Mouse (Mus musculus): Measurements from ENCODE around the gene Efnb3.

The Efnb3 gene

GRCm38 (mm10) chr11:69559851-69560765 lies at the start of gene Efnb3:
Efnb3 (minus strand) TSS chr11:69560205.
- peak; percentile 79 for DNase-seq (ENCODE audit: extremely low spot score, low spot score)

GRCm38 (mm10) chr11:69609416-69609815 lies 49.4 kb upstream of the Efnb3 start:
- DNase-seq (ENCODE audit: extremely low spot score, low spot score), result no peak

DNA sequence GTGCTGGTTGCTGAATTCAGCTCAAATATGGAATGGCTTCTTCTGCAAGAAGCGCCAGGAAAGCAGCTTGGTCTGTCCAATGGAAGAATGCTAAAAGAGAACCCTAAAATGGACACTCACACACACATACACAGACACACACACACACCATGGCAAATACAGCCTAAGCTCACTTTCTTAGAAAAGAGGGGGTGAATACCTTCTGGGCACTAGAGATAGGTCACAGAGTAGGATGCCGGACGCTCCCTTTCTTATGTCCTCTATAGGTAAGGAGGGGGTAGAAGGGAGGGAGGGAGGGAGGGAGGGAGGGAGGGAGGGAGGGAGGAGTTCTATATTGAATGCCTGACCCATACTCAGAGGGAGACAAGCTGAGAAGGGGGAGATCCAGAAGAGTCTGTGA lies 48.5 kb upstream of the Efnb3 start:
- DNase-seq (ENCODE audit: extremely low spot score, low spot score), result no peak

- DNase-seq (ENCODE audit: extremely low spot score, low spot score), result no peak
These were observed 46.8 kb upstream of the Efnb3 start for GRCm38 (mm10) chr11:69606832-69607231.

- DNase-seq (ENCODE audit: extremely low spot score, low spot score), result no peak
These were observed 46.4 kb upstream of the Efnb3 start for GRCm38 (mm10) chr11:69606491-69606795.

GRCm38 (mm10) chr11:69605726-69606490 lies 45.9 kb upstream of the Efnb3 start, which contains the start of gene Atp1b2:
Atp1b2 (minus strand) TSS chr11:69605942.
- peak; percentile 74 for DNase-seq (ENCODE audit: extremely low spot score, low spot score)

- peak; percentile 51 for DNase-seq (ENCODE audit: extremely low spot score, low spot score)
These were observed 45.0 kb upstream of the Efnb3 start for GRCm38 (mm10) chr11:69604795-69605664.

DNA sequence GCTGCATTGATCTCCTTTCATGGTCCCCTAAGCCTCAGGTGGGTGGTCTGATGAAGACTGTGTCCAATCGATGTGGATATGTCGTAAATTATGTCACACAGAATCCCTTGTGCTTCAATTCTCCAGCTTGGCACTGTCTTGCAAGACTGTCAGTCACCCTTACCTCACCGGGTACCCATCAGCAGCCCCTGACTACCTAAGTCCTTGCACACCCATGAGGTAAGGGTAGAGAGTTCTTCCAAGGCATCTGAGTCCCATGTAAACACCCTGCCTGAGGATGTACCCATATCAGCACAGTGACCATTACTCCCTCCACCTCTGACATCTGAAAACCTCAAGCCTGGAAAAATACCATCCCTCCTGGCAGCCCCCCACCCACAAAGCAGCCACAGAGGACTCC lies 44.3 kb upstream of the Efnb3 start:
- DNase-seq (ENCODE audit: extremely low spot score, low spot score), result no peak

DNA sequence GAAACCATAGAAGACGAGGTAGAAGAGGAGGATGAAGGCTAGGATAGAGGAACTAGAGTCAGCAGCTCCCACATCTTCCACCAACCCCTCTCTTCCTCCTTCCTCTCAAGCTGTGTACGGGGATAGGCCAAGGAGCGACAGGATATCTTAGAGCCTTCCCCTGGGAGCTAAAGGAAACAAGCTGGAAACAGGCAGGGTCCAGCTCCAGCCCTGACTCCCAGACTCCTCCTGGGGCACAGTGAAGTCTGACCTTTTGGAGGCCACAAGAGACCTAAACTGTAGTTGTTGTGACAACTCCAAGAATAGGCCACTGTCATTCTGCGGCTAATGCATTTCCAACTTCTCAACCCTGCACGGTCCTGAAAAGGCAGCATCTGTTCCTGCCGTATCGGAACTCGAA lies 43.5 kb upstream of the Efnb3 start:
- DNase-seq (ENCODE audit: extremely low spot score, low spot score), result no peak

GRCm38 (mm10) chr11:69601768-69602167 lies 41.8 kb upstream of the Efnb3 start:
- no peak for DNase-seq (ENCODE audit: extremely low spot score, low spot score)

DNA sequence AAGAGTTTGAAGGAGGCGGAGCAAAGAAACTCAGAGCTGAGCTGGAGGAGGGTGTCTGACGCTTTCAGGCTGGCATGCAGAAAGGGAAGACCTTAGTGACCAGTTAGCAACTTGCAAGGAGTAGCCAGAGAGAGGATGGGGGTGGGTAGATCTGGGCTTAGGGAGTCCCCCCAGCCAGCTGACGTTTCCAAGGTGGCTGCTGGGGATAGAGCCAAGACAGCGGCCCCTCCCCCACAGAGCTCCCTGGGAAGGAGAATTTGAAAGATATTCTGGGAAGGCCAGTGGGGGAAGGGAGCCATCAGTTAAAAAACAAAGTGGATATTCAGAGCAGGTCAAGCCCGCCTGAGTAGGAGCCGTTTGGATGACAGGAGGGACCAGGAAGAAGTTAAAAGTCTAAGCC lies 40.1 kb upstream of the Efnb3 start:
- DNase-seq (ENCODE audit: extremely low spot score, low spot score), result peak; percentile 50

DNA sequence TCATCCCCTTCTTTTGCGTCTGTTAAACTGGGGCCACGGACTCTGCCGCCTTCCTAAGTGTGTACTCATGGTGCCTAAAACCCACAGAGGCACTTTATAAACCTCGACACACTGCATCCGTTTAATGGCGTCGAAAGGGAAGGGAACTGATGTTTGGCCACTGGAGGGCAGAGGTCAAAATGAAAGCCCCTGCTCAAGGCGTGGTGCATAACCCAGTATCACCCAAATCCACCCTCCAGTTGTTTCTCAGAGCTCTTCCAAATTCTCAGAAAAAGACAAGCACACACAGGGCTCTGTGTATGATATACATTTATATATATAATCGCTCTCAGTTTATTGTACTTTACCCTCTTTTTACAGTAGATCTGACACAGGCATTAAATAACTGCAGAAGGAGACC lies 39.4 kb upstream of the Efnb3 start:
- DNase-seq (ENCODE audit: extremely low spot score, low spot score), result no peak

DNA sequence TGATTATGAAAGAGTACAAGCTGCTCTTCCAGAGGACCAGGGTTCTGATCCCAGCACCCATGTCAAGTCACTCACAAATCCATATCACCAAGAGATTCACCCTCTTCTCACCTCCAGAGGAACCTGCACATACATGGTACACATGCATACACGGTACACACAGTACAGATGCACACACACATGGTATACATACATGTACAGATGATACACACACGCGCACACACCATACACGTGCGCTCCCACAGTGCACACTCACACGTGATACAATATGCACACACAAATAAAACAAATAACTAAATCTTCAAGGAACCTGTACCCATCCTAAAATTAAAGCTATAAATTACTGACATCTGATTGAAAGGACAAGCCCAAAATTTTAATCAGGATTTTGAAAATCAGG lies 34.8 kb upstream of the Efnb3 start:
- DNase-seq (ENCODE audit: extremely low spot score, low spot score), result no peak

GRCm38 (mm10) chr11:69592799-69593198 lies 32.8 kb upstream of the Efnb3 start:
- no peak for DNase-seq (ENCODE audit: extremely low spot score, low spot score)

DNA sequence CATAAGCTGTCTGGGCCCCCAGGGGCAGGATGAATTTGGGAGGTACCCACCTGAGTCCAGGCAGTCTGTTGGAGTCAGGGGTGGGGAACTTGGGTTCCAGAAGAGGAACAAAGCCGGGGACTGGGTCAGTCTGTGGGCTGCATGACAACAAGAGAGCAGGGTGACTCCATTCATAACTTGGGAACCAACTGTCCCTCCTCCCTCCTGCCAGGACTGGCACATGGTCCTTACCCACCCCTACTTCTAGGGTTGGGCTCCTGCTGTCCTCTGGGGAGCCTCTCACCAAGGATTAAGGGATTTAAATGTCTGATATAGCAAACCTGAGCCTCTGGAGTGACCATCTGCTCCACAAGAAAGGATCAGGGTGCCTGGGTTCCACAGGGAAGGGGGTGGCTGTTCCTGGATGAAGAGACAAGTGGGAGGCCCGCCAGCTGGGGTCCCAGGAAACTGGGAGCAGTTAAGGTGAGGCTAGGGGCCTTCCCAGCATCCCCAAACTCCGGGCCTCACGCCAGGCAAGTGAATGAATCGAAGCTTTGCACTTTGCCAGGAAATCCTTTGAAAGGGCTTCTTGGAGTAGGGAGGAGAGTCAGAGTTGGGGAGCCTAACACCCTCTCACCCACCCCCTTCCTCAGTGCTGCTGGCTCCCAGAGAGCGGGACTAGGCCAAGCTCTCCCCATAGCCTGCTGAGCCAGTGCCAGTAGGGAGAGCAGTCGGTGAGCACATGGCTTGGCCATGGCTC lies 32.1 kb upstream of the Efnb3 start:
- DNase-seq (ENCODE audit: extremely low spot score, low spot score), result no peak

- no peak for DNase-seq (ENCODE audit: extremely low spot score, low spot score)
These were observed 31.4 kb upstream of the Efnb3 start for GRCm38 (mm10) chr11:69591424-69591823.

DNA sequence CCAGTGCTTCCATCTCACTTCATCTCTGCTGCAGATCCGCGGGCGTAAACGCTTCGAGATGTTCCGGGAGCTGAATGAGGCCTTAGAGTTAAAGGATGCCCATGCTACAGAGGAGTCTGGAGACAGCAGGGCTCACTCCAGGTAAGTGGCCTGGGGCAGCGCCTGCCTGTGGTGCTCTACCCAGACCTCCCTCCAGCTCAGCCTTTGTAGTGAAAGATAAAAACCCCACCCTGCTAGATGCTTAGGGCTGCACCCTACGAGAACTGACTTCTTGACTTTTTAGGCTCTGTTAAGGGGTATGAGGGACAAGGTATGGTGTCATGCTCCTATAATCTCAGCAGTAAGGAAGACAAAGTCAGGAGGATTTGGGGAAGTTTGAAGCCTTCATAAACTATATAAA lies 30.6 kb upstream of the Efnb3 start:
- no peak for DNase-seq (ENCODE audit: extremely low spot score, low spot score)

- DNase-seq (ENCODE audit: extremely low spot score, low spot score), result no peak
These were observed 29.3 kb upstream of the Efnb3 start for GRCm38 (mm10) chr11:69589207-69589834.

GRCm38 (mm10) chr11:69585718-69586325 lies 25.8 kb upstream of the Efnb3 start:
- DNase-seq (ENCODE audit: extremely low spot score, low spot score), result no peak

GRCm38 (mm10) chr11:69584937-69585336 lies 24.9 kb upstream of the Efnb3 start:
- no peak for DNase-seq (ENCODE audit: extremely low spot score, low spot score)
